Mouse (Mus musculus) forebrain, postnatal 0 days (tissue): ENCODE measurements around the gene Mdm2. TPM values are rescaled to one million over a fixed set of nuclear protein-coding genes. Genes with fewer than 3 reads are reported as not detected.

ENCODE experiments used
- ATAC-seq: fragments of 200-750 bp; cut with Nextera tagmentation; 2 replicates; pipeline ENCODE4 v1.8.0; 2017; ENCODE audit warnings: mild to moderate bottlenecking, moderate library complexity
- DNase-seq: peaks from one replicate; pipeline ENCODE4 v3.0.0-alpha.2; 2015
- H3K27ac ChIP-seq: fragments of 300-500 bp; sonication (generic); 2 replicates; pipeline ENCODE4 v1.5.1; 2014; ENCODE audit warnings: low read depth, mild to moderate bottlenecking, antibody characterized with exemption, low read length, moderate library complexity, mixed read lengths
- H3K27me3 ChIP-seq: fragments of 300-500 bp; sonication (generic); 2 replicates; pipeline ENCODE4 v1.6.1; 2014; ENCODE audit warnings: mild to moderate bottlenecking, low read length, mixed read lengths; ENCODE audit not compliant: insufficient read depth
- H3K36me3 ChIP-seq: fragments of 300-500 bp; sonication (generic); 2 replicates; pipeline ENCODE4 v1.6.1; 2014; ENCODE audit warnings: mild to moderate bottlenecking, moderate library complexity; ENCODE audit not compliant: insufficient read depth
- H3K4me1 ChIP-seq: fragments of 300-500 bp; sonication (generic); 2 replicates; pipeline ENCODE4 v1.6.1; 2014; ENCODE audit warnings: antibody characterized with exemption; ENCODE audit not compliant: insufficient read depth
- H3K4me2 ChIP-seq: fragments of 300-500 bp; sonication (generic); 2 replicates; pipeline ENCODE4 v1.6.1; 2014; ENCODE audit warnings: low read depth, mild to moderate bottlenecking, moderate library complexity
- H3K4me3 ChIP-seq: fragments of 300-500 bp; sonication (generic); 2 replicates; pipeline ENCODE4 v1.5.1; 2014; ENCODE audit warnings: low read depth, low read length, mixed read lengths
- H3K9ac ChIP-seq: fragments of 300-500 bp; sonication (generic); 2 replicates; pipeline ENCODE4 v1.6.1; 2014; ENCODE audit warnings: mild to moderate bottlenecking
- H3K9me3 ChIP-seq: fragments of 300-500 bp; sonication (generic); 2 replicates; pipeline ENCODE4 v1.6.1; 2016; ENCODE audit warnings: low read length
- CTCF ChIP-seq: sonication (generic); IDR thresholded peaks from 2 replicates; pipeline ENCODE4 v1.5.1; 2016; ENCODE audit warnings: antibody characterized with exemption, control low read depth, low read depth
- WGBS: fragments of 180-500 bp; shearing (Covaris S2); extraction: QIAGEN DNeasy Blood & Tissue Kit; methylation state at CpG from one replicate; pipeline ENCODE4 v1.1.7; 2014; 5-methylcytosine and 5-hydroxymethylcytosine counted together
- polyA plus RNA-seq: library from polyadenylated mRNA; unstranded; fragments of >200 nt; fragmentation: Nextera tagmentation; extraction: Ambion mirVana; gene quantifications from 2 replicates; pipeline ENCODE4 v1.2.1, GENCODE M21; 2015
- total RNA-seq: library from RNA; depleted of rRNA; stranded (reverse); fragments of >200 nt; gene quantifications from 2 replicates; pipeline ENCODE4 v1.2.3, GENCODE M21; 2014

Gene Mdm2
- total and polyA plus RNA-seq, 2 experiments from 2014 or later, result 30.2 to 77.3 TPM

GRCm38 (mm10) chr10:117647158-117647505 is 63.4 kb downstream of the Mdm2 start:
- peak; percentile 62 for DNase-seq
- ATAC-seq, result peak; percentile 68; the same call in 1 of the 2 replicates
- H3K4me1 ChIP-seq, result no peaks in the 10 kb centered on the region
- no peak overlapping the region for H3K9ac ChIP-seq
- 0 out of 2 replicates have a peak overlapping the region, but pooled peaks have one; percentile 1 for H3K4me2 ChIP-seq
- WGBS, result 21% methylated on average over 13 of the region's 13 CpGs
- no peak overlapping the region for H3K27ac ChIP-seq
- TF ChIP-seq CTCF, result no peak
- no peak overlapping the region for H3K4me3 ChIP-seq
- no peaks in the 10 kb centered on the region for H3K36me3 ChIP-seq
- no peaks in the 10 kb centered on the region for H3K27me3 ChIP-seq
- no peaks in the 10 kb centered on the region for H3K9me3 ChIP-seq

GRCm38 (mm10) chr10:117646482-117647157 is 63.9 kb downstream of the Mdm2 start:
- Histone ChIP-seq H3K4me3 (no peak overlapping the region), H3K27me3 (no peaks in the 10 kb centered on the region), H3K27ac (no peak overlapping the region), H3K36me3 (no peaks in the 10 kb centered on the region), H3K9me3 (no peaks in the 10 kb centered on the region), H3K4me2 (no peak overlapping the region), H3K9ac (no peak overlapping the region), H3K4me1 (no peaks in the 10 kb centered on the region)
- no peak for TF ChIP-seq CTCF
- no peak for DNase-seq
- ATAC-seq, result no peak
- 87% methylated on average over 5 of the region's 5 CpGs for WGBS

- H3K27me3 ChIP-seq, result no peaks in the 10 kb centered on the region
- no peak for ATAC-seq
- no peak for DNase-seq
- no peak overlapping the region for H3K4me3 ChIP-seq
- H3K9ac ChIP-seq, result no peak overlapping the region
- H3K36me3 ChIP-seq, result no peaks in the 10 kb centered on the region
- no peaks in the 10 kb centered on the region for H3K9me3 ChIP-seq
- TF ChIP-seq CTCF, result no peak
- no peak overlapping the region for H3K4me2 ChIP-seq
- WGBS, result 72% methylated on average over 7 of the region's 7 CpGs
- H3K4me1 ChIP-seq, result no peaks in the 10 kb centered on the region
- H3K27ac ChIP-seq, result no peak overlapping the region
Observed at GRCm38 (mm10) chr10:117645487-117645964, 65.0 kb downstream of the Mdm2 start.

DNA sequence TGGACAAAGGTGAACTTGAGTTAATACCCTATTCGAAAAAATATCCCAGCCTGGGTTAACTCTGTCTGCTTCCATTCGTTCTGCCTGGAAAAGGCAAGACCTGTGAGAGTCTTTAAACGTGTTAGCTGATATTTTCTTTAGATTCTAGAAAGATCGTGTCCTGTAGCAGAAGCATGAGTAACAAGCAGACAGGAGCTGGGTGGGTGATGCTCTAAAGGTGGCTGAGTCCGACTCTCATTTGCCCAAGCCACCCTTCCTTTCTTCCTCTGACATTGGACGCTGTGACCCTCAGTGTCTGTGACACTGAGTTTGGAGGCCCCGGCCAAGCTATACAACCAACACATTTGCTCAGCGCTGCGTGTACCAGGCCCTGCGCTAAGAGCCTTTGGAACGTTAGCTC is 65.7 kb downstream of the Mdm2 start:
- Histone ChIP-seq H3K36me3 (no peaks in the 10 kb centered on the region), H3K27ac (no peak overlapping the region), H3K27me3 (no peaks in the 10 kb centered on the region), H3K4me1 (no peaks in the 10 kb centered on the region), H3K9ac (no peak overlapping the region), H3K4me3 (no peak overlapping the region), H3K9me3 (no peaks in the 10 kb centered on the region), H3K4me2 (no peak overlapping the region)
- ATAC-seq (no peak), DNase-seq (no peak)
- no peak for TF ChIP-seq CTCF
- 88% methylated on average over 11 of the region's 11 CpGs for WGBS

DNA sequence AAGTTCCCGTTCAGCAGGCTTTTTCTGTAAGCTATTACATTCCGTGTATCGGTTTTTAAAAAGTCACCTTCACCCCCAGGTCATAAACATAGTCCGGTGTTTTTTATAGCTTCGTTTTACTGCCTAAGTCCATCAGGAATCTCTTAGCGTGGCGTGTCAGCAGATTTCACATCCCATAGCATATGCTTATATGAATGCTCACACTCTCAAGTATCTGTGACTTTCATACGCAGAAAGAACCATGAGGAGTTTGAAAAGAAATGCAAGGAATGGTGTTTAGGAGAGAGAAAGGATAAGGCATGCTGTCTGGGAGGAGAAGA is 66.2 kb downstream of the Mdm2 start:
- Histone ChIP-seq H3K4me1 (no peaks in the 10 kb centered on the region), H3K27ac (no peak overlapping the region), H3K9ac (no peak overlapping the region), H3K4me2 (no peak overlapping the region), H3K27me3 (no peaks in the 10 kb centered on the region), H3K9me3 (no peaks in the 10 kb centered on the region), H3K36me3 (no peaks in the 10 kb centered on the region), H3K4me3 (no peak overlapping the region)
- 91% methylated on average over 8 of the region's 8 CpGs for WGBS
- no peak for DNase-seq
- no peak for TF ChIP-seq CTCF
- no peak for ATAC-seq

- Histone ChIP-seq H3K4me2 (no peak overlapping the region), H3K9me3 (no peaks in the 10 kb centered on the region), H3K27ac (no peak overlapping the region), H3K4me1 (no peaks in the 10 kb centered on the region), H3K4me3 (no peak overlapping the region), H3K36me3 (no peaks in the 10 kb centered on the region), H3K9ac (no peak overlapping the region), H3K27me3 (no peaks in the 10 kb centered on the region)
- no peak for TF ChIP-seq CTCF
- WGBS, result 90% methylated on average over 12 of the region's 12 CpGs
- ATAC-seq, result no peak
- no peak for DNase-seq
Observed at GRCm38 (mm10) chr10:117643711-117644428, 66.7 kb downstream of the Mdm2 start.

GRCm38 (mm10) chr10:117643302-117643701 is 67.3 kb downstream of the Mdm2 start:
- Histone ChIP-seq H3K9ac (no peak overlapping the region), H3K36me3 (no peaks in the 10 kb centered on the region), H3K4me1 (no peaks in the 10 kb centered on the region), H3K27me3 (no peaks in the 10 kb centered on the region), H3K27ac (no peak overlapping the region), H3K9me3 (no peaks in the 10 kb centered on the region), H3K4me2 (no peak overlapping the region), H3K4me3 (no peak overlapping the region)
- DNase-seq (no peak), ATAC-seq (no peak)
- TF ChIP-seq CTCF, result no peak
- WGBS, result 90% methylated on average over 6 of the region's 6 CpGs
